Mouse (Mus musculus) brain, adult 2 months (tissue): ENCODE data around the gene Gm49378.
A peak's percentile ranks its signal among the peaks of the same experiment; 100 is the strongest.

Experiments
- DNase-seq: peaks from one replicate; pipeline ENCODE4 v3.0.0; 2011; ENCODE audit warnings: low read depth, low spot score

Gm49378 gene

DNA sequence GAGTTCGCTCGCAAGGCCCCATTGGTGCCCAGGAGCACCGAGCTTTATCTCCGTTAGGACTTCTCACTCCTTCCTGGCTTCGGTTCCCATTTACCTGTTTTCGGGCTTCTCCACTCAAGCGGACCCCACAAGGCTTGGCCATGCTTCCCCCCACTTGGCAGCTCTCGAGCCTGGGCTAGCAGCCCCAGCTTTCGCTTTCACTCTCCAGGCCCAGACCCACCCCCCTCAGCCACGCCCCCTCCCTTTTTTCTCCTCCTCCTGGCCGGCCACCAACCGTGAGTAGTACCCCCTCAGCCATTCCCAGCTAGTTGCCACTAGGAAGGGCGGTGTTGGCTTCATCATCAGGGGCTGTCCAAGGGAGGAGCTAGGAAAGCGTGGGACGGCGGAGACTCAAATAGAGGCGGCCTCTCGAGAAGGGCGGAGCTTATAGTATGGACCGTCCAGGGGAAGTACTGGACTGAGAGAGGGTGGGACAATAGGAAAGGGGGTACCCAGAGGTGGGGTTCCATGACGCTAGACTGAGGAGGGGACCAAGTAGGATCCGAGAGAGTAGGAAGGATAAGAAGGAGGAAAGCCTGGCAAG is 46.9 kb downstream of the Gm49378 start, which contains the start of gene Psme2:
Psme2 (minus strand) TSS at position 366 of the 583 bp plus-strand sequence.
- peak; percentile 98 for DNase-seq

DNA sequence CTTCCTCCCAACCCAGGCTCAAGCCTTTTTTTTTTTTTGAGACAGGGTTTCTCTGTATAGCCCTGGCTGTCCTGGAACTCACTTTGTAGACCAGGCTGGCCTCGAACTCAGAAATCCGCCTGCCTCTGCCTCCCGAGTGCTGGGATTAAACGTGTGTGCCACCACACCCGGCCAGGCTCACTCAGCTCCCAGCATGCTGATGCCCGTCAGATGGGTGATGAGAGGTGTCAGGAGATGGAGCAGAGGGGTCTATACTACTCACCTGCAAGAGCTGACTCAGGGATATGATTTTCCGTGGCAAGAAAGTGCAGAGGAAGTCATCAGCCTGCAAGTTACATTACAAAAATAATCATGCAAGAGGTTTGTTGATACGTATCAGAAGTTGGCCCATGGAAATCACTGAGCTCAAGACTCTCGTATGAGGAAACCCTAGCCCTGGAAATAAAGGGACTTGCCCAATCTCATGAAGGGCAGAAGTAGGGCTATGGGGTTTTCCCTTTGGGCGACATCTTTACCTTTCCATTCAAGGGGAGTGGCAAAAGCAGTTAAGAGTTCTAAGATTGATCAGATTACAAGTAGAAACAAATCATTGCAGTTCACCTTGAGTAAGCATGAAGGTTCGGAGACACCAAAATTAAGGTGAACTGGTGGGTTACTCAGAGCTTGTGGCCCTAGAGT is 47.8 kb downstream of the Gm49378 start:
- DNase-seq = no peak

DNA sequence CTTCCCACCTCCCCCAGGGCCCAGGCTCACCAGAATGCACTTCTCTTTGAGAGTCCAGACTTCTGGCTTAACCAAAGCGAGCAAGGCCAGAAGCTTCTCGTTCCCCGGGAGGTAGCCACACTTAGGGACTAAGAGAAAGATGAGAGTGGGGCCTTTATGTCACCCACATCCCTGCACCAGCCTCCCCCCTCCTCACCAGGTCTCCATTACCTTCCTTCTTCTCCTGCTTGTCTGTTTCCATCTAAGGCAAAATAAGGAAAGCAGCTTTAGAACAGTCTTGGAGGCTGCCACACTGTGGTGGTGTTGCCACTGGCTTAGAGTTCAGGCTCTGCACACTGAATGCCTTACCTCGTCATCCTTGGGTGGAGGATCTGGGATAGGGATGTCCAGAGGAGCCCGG is 48.4 kb downstream of the Gm49378 start:
- DNase-seq = no peak

DNA sequence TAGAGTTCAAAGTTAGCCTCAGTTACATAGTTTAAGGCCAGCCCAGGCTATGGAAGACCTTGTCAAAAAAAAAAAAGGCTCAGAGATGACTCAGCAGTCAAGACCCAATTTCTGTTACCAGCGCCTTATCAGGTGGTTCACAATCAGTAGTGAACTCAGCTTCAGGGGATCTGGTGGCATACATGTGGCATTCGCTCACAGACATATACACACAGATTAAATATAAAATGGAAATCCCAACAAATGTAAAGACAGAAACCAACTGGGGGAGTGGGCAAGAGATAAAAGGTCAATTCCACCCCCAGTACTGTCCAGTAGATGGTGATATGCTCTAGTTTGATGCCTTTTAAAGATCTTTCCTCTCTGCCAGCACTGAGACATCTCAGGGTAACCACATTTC is 51.5 kb downstream of the Gm49378 start:
- no peak for DNase-seq

DNA sequence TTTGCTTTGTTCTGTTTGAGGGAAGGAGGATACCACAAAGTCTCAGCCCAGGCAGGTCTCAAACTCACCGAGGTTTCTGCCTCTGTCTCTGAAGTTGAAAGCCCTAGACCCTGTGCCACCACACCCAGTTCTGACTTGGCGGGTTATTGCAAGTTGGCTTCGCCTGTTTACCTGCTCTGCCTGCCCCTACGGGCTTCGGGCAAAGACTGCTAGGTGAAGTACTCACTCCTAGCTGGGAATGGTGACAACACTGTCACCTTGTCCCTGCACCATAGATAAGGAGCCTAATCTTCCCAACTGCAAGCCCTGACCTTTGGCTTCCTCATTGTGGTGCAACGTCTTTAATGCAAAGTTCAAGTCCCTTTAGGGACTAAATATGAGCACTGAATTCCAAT is 52.1 kb downstream of the Gm49378 start:
- no peak for DNase-seq

DNA sequence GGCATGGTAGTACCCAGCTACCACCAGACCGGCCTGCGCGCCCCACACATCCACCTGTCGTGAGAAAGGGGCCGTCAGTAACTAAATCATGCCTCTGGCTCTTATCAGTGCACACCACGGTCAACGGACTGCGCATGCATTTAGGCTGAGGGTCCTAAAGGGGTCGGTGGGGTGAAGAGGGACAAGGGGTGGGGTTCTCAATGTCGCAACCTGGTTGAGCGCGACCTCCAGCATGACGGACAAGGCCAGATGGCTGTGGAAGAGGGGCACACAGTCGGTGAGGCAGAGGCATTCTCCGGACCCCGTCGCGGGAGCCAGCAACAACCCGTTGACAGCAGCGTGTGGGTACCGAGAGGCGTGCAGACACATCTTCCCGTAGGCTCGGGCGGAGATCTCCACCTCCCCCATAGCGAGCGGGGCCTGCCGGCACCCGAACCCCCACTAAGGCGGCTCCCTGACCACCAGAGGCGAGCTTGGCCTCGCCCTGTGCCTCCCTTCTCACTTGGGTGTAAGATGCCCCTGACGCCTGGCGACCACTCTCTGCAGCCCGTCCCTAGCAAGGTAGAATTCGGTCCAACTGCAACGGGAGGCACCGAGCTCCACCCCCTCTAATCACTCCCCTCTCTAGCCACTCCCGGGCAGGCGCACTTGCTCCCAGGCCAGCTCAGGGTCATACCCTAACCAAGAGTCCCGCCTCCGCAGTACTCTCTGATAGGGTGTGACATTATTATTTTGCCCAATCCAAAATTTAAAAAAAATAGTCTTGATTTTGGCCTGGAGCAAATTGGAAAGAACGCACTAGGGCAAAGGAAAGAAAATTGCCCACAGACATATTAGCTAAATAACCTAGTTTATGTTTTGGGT is 52.8 kb downstream of the Gm49378 start, which contains the start of gene Emc9:
Emc9 (minus strand) TSS at position 601 of the 864 bp plus-strand sequence.
- DNase-seq = peak; percentile 93

DNA sequence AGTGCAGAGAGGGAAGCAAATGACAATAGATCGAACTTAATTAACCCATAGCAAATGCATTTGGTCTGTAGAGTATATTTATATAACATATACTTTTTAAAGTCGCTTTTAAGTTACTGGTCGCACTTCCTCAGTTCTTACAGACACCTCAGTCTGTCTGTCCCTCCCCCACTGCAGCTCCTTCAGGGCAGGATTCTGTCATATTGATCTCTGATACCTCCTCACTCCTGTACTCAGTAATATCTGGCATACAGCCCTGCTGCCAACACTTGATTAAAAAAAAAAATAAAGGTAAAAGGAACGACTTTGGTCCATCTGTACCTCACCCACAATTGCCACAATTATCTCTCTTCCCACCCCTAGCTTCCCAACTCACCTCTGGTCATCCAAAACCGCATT is 53.4 kb downstream of the Gm49378 start:
- DNase-seq = no peak

DNA sequence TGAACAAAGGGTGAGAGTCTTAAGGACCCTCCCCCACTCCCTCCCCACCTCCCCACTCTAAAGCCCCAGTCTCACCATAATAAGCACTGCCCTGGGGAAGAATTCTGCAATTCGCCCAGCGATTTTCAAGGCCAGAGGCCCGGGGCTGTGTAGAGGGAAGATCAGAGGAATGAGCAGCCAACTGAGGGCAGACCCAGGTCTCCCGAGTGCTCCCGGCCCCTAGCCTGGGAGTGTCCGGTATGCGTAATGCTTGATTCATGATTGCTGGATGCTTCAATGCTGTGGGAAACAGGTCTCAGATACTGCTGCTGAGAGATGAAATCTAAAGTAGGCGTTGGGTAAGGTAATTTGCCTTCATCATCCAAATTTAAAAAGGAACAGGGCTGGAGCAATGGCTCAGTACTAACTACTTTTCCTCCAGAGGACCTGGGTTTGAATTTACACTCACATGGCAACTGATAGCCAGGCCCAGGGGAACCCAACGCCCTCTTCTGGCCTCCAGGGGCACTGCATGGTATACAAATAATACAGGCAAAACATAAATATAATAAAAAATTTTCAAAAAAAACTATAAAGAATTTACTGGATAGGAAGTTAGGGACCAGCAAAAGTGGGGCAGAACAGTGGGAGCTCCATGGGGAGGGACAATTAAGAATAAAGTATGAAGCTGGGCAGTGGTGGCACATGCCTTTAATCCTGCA is 55.6 kb downstream of the Gm49378 start:
- no peak for DNase-seq

DNA sequence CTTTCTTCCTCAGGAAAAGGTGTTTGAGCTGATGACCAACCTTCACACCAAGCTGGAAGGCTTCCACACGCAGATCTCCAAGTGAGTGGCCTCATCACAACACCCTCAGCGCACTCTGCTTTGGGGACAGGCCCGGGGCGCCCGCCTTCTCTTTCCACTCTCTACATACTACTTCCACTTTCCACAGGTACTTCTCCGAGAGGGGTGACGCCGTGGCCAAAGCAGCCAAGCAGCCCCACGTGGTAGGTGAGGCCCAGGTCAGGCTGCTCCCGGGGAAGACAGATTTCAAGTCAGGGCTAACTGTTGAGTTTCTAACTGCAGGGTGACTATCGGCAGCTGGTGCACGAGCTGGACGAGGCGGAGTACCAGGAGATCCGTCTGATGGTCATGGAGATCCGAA is 57.0 kb downstream of the Gm49378 start:
- DNase-seq = no peak

DNA sequence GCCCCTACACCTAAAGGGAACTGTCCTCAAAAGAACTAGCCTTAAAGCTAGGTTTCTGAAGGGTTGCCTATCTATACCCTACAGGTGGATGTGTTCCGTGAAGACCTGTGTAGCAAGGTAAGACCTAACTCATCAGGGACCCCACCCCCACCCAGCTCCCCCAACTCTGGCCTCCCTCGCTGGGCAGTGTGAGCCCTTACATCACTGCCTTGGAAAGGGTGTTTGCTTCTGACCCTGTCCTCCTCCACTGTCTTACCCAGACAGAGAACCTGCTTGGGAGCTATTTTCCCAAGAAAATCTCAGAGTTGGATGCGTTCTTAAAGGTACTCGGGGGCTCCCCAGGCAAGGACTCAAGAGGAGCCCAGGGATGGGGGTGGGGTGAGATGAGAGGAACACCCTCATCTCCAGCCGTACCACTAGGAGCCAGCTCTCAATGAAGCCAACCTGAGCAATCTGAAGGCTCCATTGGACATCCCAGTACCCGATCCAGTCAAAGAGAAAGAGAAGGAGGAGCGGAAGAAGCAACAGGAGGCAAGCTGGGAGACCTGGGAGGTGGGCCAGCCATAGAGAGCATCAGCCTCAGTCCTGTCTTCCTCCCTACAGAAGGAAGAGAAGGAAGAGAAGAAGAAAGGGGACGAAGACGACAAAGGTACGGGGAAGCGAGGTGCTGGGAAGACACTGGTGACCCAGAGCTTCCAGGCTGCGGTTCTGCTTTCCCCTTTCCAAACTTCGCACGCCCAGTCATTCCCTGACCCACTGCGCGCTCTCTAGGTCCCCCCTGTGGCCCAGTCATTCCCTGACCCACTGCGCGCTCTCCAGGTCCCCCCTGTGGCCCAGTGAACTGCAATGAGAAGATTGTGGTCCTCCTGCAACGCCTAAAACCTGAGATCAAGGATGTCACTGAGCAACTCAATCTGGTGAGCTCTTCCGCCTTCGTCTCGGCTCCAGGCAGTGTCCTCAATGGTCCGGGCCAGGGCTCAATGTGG is 57.9 kb downstream of the Gm49378 start:
- DNase-seq = no peak
